Mouse (Mus musculus) spleen, adult 2 months (tissue): ENCODE measurements around the gene Nek11.

Experiments used
- CTCF ChIP-seq: fragments of 200-500 bp; IDR thresholded peaks from 2 replicates; pipeline ENCODE4 v1.5.1; 2011; ENCODE audit warnings: mild to moderate bottlenecking, inconsistent platforms; ENCODE audit not compliant: insufficient read depth, insufficient read length, insufficient replicate concordance; ENCODE audit errors: extremely low read depth
- POLR2A ChIP-seq: fragments of 200-500 bp; IDR thresholded peaks from 2 replicates; pipeline ENCODE4 v1.6.1; 2011; ENCODE audit warnings: low read depth, low read length, inconsistent platforms

GRCm38 (mm10) chr9:105321856-105322255 lies 73.5 kb downstream of the Nek11 start:
- TF ChIP-seq POLR2A (no peak), CTCF (no peak)
